Mouse (Mus musculus): ENCODE measurements around the gene Nkx2-1.

Gene Nkx2-1

DNA sequence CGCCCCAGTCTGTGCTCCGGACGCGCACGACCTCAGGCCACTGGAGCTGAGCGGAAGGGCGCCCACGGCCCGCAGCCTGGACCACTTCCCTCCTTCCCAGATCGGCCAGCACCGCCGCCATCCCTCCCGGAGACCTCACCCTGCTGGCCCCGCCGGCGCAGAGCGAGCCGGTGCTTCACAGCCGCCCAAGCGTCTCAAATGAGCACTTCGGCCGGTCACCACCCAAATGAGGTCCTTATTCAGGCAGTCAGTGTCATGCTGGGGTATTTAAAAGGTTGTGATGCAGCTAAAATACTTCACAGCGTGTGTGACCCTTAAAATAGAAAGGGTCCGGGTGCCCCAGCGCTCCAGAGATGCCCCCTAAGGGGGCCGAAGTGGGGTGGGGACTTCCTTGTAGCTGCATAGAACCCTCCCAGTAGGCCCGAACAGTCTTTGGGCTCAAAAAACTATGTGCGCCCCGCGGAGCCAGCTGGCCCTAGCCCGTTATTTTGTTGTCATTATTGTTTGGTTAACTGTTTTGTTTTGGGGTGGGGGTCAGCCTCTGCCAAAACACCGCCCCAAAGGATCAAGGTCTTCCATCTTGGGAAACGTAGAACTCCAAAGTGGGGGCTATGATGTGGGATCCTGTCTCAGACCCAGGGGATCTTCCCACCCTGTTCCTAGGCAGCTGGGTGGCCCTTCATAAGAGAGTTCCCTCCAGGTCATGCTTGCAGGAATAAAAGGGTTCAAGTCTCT is 15.4 kb downstream of the Nkx2-1 start:
- DNase-seq: peak; percentile 62

DNA sequence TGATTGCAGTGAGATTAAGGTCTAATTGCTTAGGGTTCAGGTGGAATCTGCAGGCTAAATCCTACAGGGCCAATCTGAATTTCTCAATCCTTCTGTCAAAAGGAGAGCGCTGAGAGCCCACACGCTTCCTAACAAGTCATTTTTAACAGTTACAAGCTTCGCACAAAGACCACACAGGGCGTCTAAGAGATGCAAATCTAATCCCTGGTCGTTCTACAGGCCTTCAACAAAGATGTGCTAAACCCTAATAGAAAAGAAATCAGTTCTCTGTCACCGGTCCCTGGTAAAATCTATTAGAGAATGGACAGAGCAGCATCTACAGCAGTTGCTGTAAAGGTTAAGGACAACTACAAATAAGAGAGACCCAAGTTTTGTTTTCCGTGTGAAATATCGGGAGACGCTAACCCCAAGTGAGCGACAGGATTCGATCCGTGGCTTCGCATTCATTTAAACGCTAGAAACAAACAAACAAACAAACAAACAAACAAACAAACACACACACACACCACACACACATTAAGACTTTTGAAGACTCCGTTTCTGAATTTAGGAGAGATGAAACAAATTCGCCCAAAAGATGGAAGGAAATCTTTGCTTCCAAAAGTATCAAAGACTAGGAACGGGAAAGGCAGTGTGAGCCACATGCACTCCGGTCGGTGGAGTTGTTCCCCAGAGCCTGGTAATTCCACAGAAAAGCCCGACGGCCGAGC is 16.2 kb downstream of the Nkx2-1 start:
- no peak for DNase-seq

DNA sequence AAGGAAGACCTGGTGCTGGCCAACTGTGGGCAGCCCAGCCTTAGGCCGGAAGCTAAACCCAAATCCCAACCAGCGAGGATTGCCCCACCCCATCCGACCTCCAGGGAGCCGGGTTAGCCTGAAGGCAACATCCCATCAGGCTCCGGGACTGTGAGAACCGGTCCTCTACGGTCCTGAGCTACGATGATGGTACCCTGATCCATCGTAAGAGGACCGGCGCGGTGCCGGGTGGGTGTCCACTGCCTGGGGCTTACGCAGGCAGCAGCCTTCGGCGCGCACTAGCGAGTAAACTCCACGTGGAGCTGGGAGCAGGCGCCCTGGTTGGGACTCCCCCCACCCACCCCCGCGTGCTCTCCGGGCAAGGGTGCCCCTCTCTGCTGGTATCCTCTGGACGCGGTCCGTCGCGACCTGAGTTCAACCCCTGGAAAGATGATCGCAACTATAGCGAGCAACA is 16.9 kb downstream of the Nkx2-1 start:
- no peak for DNase-seq

- no peak for DNase-seq
Measured at GRCm38 (mm10) chr12:56519071-56519737, 17.5 kb downstream of the Nkx2-1 start.

- DNase-seq: no peak
Measured at GRCm38 (mm10) chr12:56518221-56518620, 18.5 kb downstream of the Nkx2-1 start.

GRCm38 (mm10) chr12:56514831-56515230 is 21.9 kb downstream of the Nkx2-1 start:
- DNase-seq: no peak

DNA sequence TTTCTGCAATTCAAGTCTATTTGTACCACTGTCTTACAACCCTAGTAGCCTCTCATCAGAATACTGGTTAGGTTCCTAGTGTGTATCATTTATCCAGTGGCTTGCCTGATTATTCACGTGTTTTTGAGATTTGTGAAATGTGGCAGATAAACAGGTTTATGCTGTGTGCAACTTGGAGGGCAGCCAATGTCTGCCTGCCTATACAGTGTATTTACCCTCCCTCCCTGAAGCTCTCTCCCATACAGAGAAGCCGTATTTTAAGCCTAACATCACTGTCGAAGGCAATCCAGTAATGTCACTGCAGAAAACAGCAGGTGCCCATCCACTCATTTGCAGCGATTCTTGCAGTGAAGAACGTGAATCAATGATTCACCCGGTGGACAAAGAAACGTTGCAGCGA is 28.3 kb downstream of the Nkx2-1 start:
- DNase-seq: no peak

DNA sequence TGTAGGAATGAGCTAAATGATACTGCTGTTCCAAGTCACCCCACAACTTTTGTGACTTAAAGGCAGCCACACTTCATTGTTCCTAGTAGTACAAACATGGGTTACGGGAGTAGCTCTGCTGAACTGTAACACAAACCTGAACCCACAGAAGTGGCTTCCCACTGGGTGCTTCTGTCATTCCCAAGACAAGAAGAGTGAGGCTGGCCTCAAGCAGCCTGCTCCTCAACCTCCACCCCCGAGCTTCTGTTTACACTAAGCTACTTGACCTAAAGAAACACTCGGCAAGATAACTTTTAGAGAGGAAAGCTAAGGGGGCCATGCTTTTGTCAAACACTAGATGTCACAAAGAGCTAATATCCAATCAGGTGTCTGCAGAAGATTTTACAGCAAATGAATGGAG is 49.7 kb downstream of the Nkx2-1 start:
- DNase-seq: no peak

- no peak for DNase-seq
Measured at GRCm38 (mm10) chr12:56482606-56483005, 54.1 kb downstream of the Nkx2-1 start.
